Mouse (Mus musculus) liver, embryonic 14.5 days (tissue): ENCODE measurements around the gene Uqcrh.

Source experiments
- CTCF ChIP-seq: IDR thresholded peaks from 2 replicates; pipeline ENCODE4 v1.5.1; 2016; ENCODE audit warnings: antibody characterized with exemption, low read depth, control low read depth
- EP300 ChIP-seq: IDR thresholded peaks from 2 replicates; pipeline ENCODE4 v1.6.1; 2016; ENCODE audit warnings: antibody characterized with exemption, low read depth

DNA sequence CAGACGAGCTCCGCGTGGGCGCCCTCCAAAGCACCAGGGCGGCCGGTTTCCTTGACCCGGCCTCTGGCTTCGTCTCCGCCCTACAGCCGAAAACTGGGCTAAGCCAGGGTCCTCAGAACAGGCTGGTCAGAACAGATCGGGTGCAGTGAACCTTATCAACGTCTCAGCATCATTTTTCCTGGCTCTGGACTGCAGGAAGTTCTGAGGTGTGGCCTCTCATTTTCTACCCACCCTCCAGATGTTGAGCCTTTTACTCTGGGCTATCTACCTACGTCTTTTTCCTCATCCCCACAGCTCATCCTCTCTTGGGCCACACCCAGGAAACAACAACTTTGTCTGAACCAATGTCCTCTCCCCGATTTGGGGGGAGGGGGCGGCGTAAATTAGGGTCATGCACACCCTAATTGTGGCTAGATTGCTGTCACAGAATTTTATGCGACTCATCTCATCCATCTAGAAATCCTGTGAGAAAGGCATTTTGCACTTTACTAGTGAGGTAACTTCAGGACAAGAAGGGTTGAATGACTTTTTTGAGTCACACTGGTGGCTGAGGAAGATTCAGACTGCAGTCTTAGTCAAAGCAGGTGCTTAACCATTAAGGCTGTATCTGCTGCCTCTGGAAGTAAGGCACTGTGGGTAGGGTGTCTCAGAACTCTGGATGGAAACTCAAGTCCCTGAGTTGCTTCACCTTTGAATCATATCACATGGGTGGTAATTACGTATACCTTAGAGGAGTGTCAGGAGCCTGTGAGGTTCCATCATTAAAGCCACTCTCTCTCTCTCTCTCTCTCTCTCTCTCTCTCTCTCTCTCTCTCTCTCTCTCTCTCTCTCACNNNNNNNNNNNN lies 56.7 kb downstream of the Uqcrh start, which contains the start of gene Faah:
- TF ChIP-seq CTCF (no peak), EP300 (no peak)
